Mouse (Mus musculus) spleen, adult 2 months (tissue): ENCODE measurements at regions not wholly inside any gene's neighbourhood (a gene's known extent, or its start where the extent isn't known, plus 50 kb on each side); places are given as distances from the start of the nearest gene placed in this dataset.

Experiments used
- CTCF ChIP-seq: fragments of 200-500 bp; IDR thresholded peaks from 2 replicates; pipeline ENCODE4 v1.5.1; 2011; ENCODE audit warnings: mild to moderate bottlenecking, inconsistent platforms; ENCODE audit not compliant: insufficient read depth, insufficient read length, insufficient replicate concordance; ENCODE audit errors: extremely low read depth
- POLR2A ChIP-seq: fragments of 200-500 bp; IDR thresholded peaks from 2 replicates; pipeline ENCODE4 v1.6.1; 2011; ENCODE audit warnings: low read depth, low read length, inconsistent platforms

- no peak for TF ChIP-seq CTCF
- TF ChIP-seq POLR2A, result no peak
Observed at GRCm38 (mm10) chr13:28673622-28674021, 279.9 kb downstream of the Sox4 start.
